Mouse (Mus musculus): Measurements from ENCODE around the gene Ctsl. TPM values are rescaled to one million over a fixed set of nuclear protein-coding genes. Genes with fewer than 3 reads are reported as not detected.

Ctsl gene
- total RNA-seq, 1 experiment from 2014 or later: 19.3 TPM

DNA sequence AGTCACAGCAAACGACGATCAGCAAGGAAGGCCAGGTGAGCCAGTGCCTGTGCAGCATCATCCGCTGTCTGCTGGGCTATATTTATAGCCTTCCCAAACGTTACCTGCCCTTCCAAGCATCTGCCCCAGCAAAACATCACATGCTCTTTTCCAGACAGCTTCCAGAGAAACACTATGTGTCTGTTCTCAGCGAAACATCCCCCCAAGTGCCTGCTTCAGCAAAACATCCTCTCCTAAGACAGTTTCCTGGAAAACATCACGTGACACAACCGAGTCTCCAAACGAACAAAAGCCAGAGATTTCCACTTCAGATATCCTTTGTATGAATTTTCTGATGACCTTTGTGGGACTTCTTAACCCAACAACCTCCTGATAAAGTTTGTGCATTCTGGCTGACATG lies 50.4 kb downstream of the Ctsl start:
- ATAC-seq (ENCODE audit: extremely low read depth, insufficient number of reproducible peaks, low FRiP score, poor library complexity, severe bottlenecking): no peak

DNA sequence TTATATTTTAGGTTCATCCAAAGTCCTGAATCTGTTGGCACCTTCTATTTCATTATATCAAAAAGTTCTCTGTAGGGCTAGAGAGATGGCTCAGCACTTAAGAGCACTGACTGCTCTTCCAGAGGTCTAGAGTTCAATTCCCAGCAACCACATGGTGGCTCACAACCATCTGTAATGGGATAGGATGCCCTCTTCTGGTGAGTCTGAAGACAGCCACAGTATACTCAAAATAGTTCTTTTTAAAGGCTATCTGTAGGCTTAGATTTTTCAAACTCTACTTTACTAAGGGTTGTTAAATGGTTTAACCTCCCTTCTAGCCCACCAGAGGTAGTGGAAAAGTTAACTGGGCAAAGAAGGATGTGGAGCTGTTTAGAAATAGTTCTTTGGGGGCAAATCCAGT lies 50.9 kb downstream of the Ctsl start:
- ATAC-seq (ENCODE audit: extremely low read depth, insufficient number of reproducible peaks, low FRiP score, poor library complexity, severe bottlenecking): no peak

DNA sequence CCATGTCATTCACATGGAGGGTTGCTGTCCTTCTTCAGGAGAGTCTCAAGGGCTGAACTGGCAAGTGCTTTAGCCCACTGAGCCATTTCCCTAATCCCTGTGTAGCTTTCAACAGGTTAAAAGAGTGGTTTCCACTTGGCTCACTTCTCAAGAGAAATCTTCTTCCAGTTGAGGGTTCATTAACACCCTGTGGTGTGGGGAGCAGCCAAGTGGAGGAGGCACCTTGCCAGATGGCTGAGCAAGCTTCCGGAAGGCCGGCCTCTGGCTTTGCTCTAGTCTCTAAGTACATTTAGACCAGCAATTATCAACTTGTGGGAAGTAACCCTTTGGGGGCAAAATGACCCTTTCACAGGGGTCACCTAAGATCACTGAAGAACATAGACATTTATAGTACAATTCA lies 52.3 kb downstream of the Ctsl start:
- no peak for ATAC-seq (ENCODE audit: extremely low read depth, insufficient number of reproducible peaks, low FRiP score, poor library complexity, severe bottlenecking)

DNA sequence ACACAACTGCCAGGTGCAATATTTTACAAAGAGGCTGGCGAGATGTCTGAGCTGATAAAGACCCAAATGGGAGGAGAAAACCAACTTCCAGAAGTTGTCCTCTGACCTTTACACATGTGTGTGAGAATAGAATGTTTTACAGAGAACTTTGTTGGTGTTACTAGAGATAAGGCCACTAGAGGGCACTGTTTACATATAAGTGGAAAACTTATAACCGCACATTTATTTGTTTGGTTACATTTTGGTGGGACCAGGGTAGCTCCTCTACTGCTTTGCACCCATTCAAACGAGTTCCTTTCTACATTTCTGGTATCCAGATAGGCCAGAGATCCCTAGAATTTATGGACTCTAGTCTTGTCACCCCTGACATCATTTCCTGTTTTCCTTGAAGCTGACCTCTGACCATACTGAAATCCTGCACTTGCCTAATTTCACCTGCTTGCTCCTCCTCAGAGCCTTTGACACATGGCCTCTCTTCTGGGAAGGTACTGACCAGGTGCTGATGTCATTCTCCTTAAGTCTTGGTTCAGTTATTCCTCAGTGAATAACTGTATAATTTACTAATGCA lies 55.1 kb downstream of the Ctsl start:
- peak; percentile 40; the same call in 1 of the 2 replicates for ATAC-seq (ENCODE audit: extremely low read depth, insufficient number of reproducible peaks, low FRiP score, poor library complexity, severe bottlenecking)

DNA sequence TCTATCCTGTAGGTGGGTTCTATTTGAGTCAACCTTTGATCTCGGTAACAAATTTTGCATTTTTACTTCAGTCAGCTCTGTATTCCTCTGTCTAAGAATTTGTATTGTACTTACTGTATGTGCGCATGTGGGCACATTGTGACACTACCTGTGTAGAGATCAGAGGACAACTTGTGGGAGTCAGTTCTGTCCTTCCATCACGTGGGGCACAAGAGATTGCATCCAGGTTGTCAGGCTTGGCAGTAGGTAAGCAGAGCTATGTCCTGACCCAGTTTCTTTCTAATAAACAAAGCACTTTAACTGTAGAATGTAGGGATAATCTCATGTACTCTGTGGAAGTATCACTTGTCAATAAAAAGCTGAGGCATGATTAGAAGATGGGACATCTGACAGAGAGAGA lies 56.6 kb downstream of the Ctsl start:
- ATAC-seq (ENCODE audit: extremely low read depth, insufficient number of reproducible peaks, low FRiP score, poor library complexity, severe bottlenecking): no peak

DNA sequence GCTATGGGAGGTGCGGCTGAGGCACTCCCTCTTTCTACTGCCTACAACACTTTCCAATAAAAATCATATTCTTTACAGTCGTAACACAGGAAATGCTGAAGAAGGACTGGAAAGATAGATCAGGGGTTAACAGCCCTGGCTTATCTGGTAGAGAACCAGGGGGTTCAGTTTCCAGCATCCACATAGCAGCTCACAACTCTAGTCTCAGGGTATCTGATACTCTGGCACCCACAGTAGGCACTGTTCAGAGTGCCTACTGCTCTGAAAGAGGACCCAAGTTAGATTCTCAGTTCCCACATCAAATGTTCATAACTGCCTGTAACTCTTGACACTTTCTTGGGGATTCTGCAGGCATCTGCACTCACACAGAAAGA lies 57.8 kb downstream of the Ctsl start:
- ATAC-seq (ENCODE audit: extremely low read depth, insufficient number of reproducible peaks, low FRiP score, poor library complexity, severe bottlenecking): no peak

DNA sequence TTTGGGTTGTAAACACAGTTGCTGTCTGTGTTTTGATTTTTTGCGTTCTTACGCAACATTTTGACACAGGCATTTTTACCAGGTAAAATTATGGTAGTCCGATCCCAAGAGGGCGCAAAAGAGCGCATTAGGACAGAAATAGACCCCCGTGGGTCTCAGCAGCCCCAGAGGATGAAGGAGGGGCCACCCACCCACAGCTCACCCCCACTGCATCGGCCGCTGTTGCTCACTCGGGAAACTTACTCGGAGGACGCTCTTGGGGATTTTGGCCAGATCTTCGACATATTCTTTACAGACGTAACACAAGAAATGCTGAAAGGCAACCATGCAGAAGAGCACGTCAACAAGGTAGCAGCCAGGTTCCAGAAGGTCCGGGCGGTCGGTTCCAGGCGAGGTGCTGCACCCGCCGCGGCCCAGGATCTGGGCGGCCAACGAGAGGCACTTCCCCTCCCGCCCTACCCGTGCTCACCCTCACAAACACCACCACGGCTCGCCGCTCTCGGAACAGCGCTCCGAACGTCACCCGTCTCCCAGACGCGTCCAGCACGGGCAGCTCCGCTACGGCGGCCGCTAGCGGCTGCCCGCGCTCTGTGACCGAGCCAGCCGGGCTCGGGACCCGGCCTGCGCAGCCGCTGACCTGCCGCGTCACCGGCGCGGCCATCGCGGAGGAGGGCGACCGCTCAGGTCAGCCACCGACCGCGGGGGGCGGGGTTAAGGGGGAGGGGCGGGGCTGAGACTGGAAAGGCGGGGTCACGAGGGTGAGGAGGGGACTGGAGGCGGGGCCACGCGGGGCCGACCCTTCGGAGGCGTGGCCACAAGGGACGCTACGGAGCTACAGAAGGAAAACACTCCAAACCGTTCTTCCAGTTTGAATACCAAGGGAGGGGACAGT lies 58.4 kb downstream of the Ctsl start, which contains the start of gene Aaed1:
Aaed1 (minus strand) TSS at position 687 of the 892 bp plus-strand sequence.
- peak; percentile 81 for ATAC-seq (ENCODE audit: extremely low read depth, insufficient number of reproducible peaks, low FRiP score, poor library complexity, severe bottlenecking)

DNA sequence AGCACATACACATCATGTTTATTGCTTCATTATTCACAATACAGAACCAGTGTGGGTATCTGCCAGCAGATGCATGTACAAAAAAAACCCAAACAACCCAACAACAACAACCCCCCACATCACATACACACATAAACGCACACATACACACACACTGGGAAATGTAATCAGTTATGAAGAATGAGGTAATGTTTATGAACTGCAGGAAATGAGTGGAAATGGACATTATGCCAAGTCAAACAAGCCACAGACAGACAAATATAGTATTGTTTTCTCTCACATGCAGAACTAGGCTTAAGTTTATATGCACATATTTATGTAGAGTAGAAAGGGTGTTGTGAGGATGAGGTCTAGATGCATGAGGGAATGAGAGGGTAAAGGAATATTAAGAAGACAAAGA lies 59.4 kb downstream of the Ctsl start:
- no peak for ATAC-seq (ENCODE audit: extremely low read depth, insufficient number of reproducible peaks, low FRiP score, poor library complexity, severe bottlenecking)

DNA sequence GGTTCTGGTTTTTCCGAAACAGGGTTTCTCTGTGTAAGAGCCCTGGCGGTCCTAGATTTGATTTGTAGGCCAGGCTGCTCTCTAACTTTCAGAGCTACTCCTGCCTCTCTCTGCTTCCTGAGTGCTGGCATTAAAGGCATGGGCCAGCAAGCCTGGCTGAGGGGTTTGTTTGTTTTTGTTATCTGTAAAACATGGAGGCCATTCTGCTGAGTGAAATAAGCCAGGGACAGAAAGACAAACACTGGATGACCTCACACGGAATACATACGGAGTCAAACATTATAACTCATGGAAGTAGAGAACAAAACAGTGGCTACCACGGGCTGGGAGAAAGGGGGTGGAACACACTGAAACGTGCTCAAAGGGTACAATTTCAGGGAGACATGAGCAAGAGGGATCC lies 60.1 kb downstream of the Ctsl start:
- ATAC-seq (ENCODE audit: extremely low read depth, insufficient number of reproducible peaks, low FRiP score, poor library complexity, severe bottlenecking): no peak

DNA sequence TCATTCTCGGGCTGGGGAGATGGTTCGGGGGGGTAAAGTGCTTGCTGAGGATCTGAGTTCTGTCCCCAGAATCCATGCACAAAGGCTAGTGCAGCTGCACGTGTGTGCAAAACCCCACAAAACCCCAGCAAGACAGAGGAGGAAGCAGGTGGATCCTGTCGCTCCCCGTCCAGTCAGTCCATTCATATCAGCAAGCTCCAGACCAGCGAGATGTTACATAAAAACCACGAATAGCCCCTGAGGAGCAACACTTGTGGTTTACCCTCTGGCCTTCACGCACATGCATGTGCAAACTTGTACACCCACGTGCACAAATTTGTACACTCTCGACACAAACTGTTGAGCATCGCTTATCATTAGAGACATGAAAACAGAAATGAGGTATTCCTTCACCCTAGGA lies 60.8 kb downstream of the Ctsl start:
- ATAC-seq (ENCODE audit: extremely low read depth, insufficient number of reproducible peaks, low FRiP score, poor library complexity, severe bottlenecking): no peak

Other genes starting within 250 kb of the Ctsl start
- gene Slc35d2, start 241.5 kb downstream of the Ctsl start, total RNA-seq (2017): 18.9 and 25.3 TPM in 2 replicates
- 17.6 and 21.8 TPM in 2 replicates for gene Zfp367, start 217.7 kb downstream of the Ctsl start, total RNA-seq (2017)
- 10.1 and 15.2 TPM in 2 replicates for gene Habp4, start 209.1 kb downstream of the Ctsl start, total RNA-seq (2017)
- gene Cdc14b, start 95.6 kb downstream of the Ctsl start, total RNA-seq (2017): 5.6 and 8.1 TPM in 2 replicates
- gene Aaed1, start 58.2 kb downstream of the Ctsl start, total RNA-seq (2017): 64.6 and 69.6 TPM in 2 replicates
- 2.8 and 3.1 TPM in 2 replicates for gene Cdk20, start 61.4 kb upstream of the Ctsl start, total RNA-seq (2017)
- not detected in 2 replicates for gene Fam240b, start 126.9 kb upstream of the Ctsl start, total RNA-seq (2017)